In genomic region chr13:78641687-78642442, GRCm38 (mm10) we compare ENCODE assay signal across 23 mouse cellular contexts.
A peak's percentile ranks its signal among the peaks of the same experiment; 100 is the strongest.
DNase-seq lines count a peak whose midpoint lies in the region; ATAC-seq lines count a peak whose summit lies in the region.
"Had no signal": no experiment of that assay in that cellular context is flagged by ENCODE, and none has a peak within 500 bp of the region (broad histone marks: within the 10 kb centered on the region; RNA-seq: fewer than 3 reads in every experiment).

No protein-coding gene starts in this region.

- no peak overlapping the region for H3K4me3 ChIP-seq in midbrain, embryonic 12.5 days
- no peak overlapping the region for H3K4me3 ChIP-seq in midbrain, embryonic 15.5 days
- no peak overlapping the region for H3K4me3 ChIP-seq in forebrain, embryonic 14.5 days (ENCODE audit: low read depth, low read length)
- H3K4me3 ChIP-seq: embryonic facial prominence, embryonic 15.5 days; erythroblast, embryonic 14.5 days; heart, embryonic 10.5 days; hindbrain, embryonic 13.5 days; intestine, embryonic 15.5 days had no signal

- H3K36me3 ChIP-seq in midbrain, embryonic 12.5 days: no peaks in the 10 kb centered on the region
- no peaks in the 10 kb centered on the region for H3K36me3 ChIP-seq in midbrain, embryonic 15.5 days (replicated peaks)
- no peaks in the 10 kb centered on the region for H3K36me3 ChIP-seq in forebrain, embryonic 14.5 days (ENCODE audit: control insufficient read depth, insufficient read depth, low read length)
- H3K36me3 ChIP-seq: embryonic facial prominence, embryonic 15.5 days; G1E; heart, embryonic 10.5 days; hindbrain, embryonic 13.5 days; intestine, embryonic 15.5 days had no signal

- WGBS in midbrain, embryonic 12.5 days: 68% methylated on average over 5 of the region's 5 CpGs
- 66% methylated on average over 5 of the region's 5 CpGs for WGBS in midbrain, embryonic 15.5 days
- 46% methylated on average over 5 of the region's 5 CpGs for WGBS in forebrain, embryonic 14.5 days

- H3K4me2 ChIP-seq in midbrain, embryonic 12.5 days (replicated peaks): no peak overlapping the region
- no peak overlapping the region for H3K4me2 ChIP-seq in midbrain, embryonic 15.5 days
- no peak overlapping the region for H3K4me2 ChIP-seq in forebrain, embryonic 14.5 days (ENCODE audit: low read length)
- H3K4me2 ChIP-seq: embryonic facial prominence, embryonic 15.5 days; hindbrain, embryonic 13.5 days; intestine, embryonic 15.5 days had no signal

- no peak for ATAC-seq in midbrain, embryonic 12.5 days (ENCODE audit: low FRiP score, low read depth)
- ATAC-seq in midbrain, embryonic 15.5 days (replicated peaks): no peak
- ATAC-seq in forebrain, embryonic 14.5 days: peak; percentile 69; the same call in 1 of the 2 replicates
- ATAC-seq: CD4-positive, CD25-positive, alpha-beta regulatory T cell, adult 4 months; intestine, embryonic 15.5 days had no signal

- peak overlapping the region; percentile 52; the same call in 1 of the 2 replicates for H3K27ac ChIP-seq in midbrain, embryonic 12.5 days (replicated peaks)
- no peak overlapping the region for H3K27ac ChIP-seq in midbrain, embryonic 15.5 days
- H3K27ac ChIP-seq in forebrain, embryonic 14.5 days (ENCODE audit: low read depth, low read length): no peak overlapping the region
- H3K27ac ChIP-seq: embryonic facial prominence, embryonic 15.5 days; heart, embryonic 10.5 days; hindbrain, embryonic 13.5 days; intestine, embryonic 15.5 days had no signal

- H3K9ac ChIP-seq in midbrain, embryonic 12.5 days (replicated peaks): no peak overlapping the region
- H3K9ac ChIP-seq in midbrain, embryonic 15.5 days: no peak overlapping the region
- H3K9ac ChIP-seq in forebrain, embryonic 14.5 days (ENCODE audit: low read length): no peak overlapping the region
- H3K9ac ChIP-seq: embryonic facial prominence, embryonic 15.5 days; hindbrain, embryonic 13.5 days; intestine, embryonic 15.5 days had no signal

- no peaks in the 10 kb centered on the region for H3K27me3 ChIP-seq in midbrain, embryonic 12.5 days
- no peaks in the 10 kb centered on the region for H3K27me3 ChIP-seq in midbrain, embryonic 15.5 days (replicated peaks)
- H3K27me3 ChIP-seq in forebrain, embryonic 14.5 days (replicated peaks; ENCODE audit: control insufficient read depth, insufficient read depth, low read length): no peaks in the 10 kb centered on the region
- H3K27me3 ChIP-seq: embryonic facial prominence, embryonic 15.5 days; hindbrain, embryonic 13.5 days; intestine, embryonic 15.5 days had no signal

- H3K4me1 ChIP-seq in midbrain, embryonic 12.5 days: peaks cover 17% of the 10 kb centered on the region
- H3K4me1 ChIP-seq in midbrain, embryonic 15.5 days: peaks cover 6% of the 10 kb centered on the region; the same call in 1 of the 2 replicates
- H3K4me1 ChIP-seq in forebrain, embryonic 14.5 days (ENCODE audit: control insufficient read depth, insufficient read depth, low read length): peaks cover 7% of the 10 kb centered on the region
- H3K4me1 ChIP-seq: embryonic facial prominence, embryonic 15.5 days; intestine, embryonic 15.5 days had no signal

- no peaks in the 10 kb centered on the region for H3K9me3 ChIP-seq in midbrain, embryonic 12.5 days
- no peaks in the 10 kb centered on the region for H3K9me3 ChIP-seq in midbrain, embryonic 15.5 days
- no peaks in the 10 kb centered on the region for H3K9me3 ChIP-seq in forebrain, embryonic 14.5 days (replicated peaks; ENCODE audit: control insufficient read depth, low read length)
- H3K9me3 ChIP-seq: embryonic facial prominence, embryonic 15.5 days; G1E; heart, embryonic 10.5 days; hindbrain, embryonic 13.5 days; intestine, embryonic 15.5 days had no signal

- DNase-seq in cerebellum, postnatal 10 days: peak; percentile 9 to 17
- DNase-seq in cerebellum, adult 9-10 months: no peak
- peak; percentile 88 for DNase-seq in Muller cell, postnatal 12 days (ENCODE audit: inconsistent ontology term)
- DNase-seq in forebrain, embryonic 14.5 days (ENCODE audit: low spot score): peak; percentile 68
- no peak for DNase-seq in frontal cortex, postnatal 14 days (ENCODE audit: low spot score in 2 of 2)
- DNase-seq in kidney, postnatal 14 days: no peak
- DNase-seq: adrenal gland, postnatal 14 days; B cell, adult 2 months; cerebellum, adult 18-20 months; embryo, embryonic 11 days; gastrocnemius, postnatal 10 days; heart, adult 18-20 months; heart, postnatal 10 days; heart, postnatal 4 days had no signal

Comparison
In these comparisons a context has a peak if more than half of its experiments do, and no peak if none do; other contexts are left out.
1. DNase-seq: peak in cerebellum, postnatal 10 days (2 of 2), Muller cell, postnatal 12 days (single experiment) and forebrain, embryonic 14.5 days (single experiment); none in cerebellum, adult 9-10 months (single experiment), frontal cortex, postnatal 14 days (0 of 2) and kidney, postnatal 14 days (single experiment).